Mouse (Mus musculus): ENCODE measurements around the gene Osbpl9. TPM values are rescaled to one million over a fixed set of nuclear protein-coding genes. Genes with fewer than 3 reads are reported as not detected.

Osbpl9 gene
- 10 to 100 TPM; 60.7 to 75.9 (median 72.2) TPM for total RNA-seq (2022)

GRCm38 (mm10) chr4:109201582-109202424 is at the start of gene Osbpl9:
TSS of gene Osbpl9 (minus strand) at chr4:109202272.
- peak; percentile 92 to 97 for DNase-seq (ENCODE audit: low spot score in 2 of 2)

DNA sequence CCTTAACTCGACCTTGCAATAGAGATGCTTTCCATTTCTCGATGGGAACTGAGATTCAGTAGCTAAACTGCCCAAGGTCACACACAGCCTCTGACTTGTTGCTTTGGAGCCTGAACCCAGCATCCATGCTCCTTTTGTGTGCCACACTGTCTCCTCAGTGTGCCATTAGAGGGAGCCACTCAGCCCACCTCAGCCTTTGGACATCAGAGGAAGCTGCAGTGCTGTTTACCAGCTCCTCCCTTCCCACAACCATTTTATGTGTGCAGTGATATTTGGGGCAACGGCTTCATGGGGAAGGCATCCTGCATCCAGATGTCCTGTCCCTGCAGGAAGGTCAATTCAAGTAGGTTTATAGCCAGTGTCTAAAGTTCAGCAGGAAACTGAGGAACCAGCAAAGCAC is 49.5 kb upstream of the Osbpl9 start:
- no peak for DNase-seq (ENCODE audit: low spot score in 2 of 2)

DNA sequence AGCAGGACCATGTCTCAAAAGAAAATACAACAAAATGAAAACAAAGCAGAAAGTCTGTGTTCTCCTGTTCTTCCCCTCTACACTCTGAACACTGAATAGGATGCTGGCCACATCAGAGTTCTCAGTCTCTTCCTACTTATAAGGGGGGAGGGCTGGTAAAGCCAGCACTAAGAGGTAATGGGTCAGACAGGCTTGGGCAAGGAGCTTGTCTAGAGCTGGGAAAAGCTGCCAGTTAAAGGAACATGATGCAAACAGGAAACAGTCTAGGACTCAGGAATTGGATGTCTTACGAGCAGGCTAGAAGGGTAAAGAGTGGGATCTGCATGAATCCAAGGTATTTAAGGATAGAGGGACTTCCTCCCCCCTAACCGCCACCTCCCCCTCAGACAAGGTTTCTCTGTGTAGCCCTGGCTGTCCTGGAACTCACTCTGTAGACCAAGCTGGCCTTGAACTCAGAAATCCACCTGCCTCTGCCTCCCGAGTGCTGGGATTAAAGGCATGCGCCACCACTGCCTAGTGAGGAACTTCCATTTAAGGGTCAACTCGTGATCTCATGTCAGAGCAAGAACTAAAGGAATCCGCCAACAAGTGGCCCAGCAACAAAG is 43.0 kb upstream of the Osbpl9 start:
- DNase-seq (ENCODE audit: low spot score in 2 of 2): no peak

DNA sequence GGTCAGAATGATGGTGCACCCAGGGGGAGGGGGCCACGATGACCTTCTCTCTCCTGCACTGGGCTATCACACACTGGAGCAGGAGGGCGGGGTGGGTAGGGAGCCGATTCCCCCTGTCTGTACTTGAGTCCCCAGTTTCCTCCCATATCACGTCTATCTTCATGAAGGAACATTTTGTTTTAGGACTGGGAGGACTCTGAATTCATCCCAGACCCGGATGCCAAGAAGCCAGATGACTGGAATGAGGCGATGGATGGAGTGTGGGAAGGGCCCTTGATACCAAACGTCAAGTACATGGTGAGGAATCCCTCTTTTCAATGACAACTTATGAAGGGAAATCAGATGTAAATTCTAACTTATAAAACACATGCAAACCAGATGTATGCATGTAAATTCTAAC is 42.4 kb upstream of the Osbpl9 start:
- no peak for DNase-seq (ENCODE audit: low spot score in 2 of 2)

DNA sequence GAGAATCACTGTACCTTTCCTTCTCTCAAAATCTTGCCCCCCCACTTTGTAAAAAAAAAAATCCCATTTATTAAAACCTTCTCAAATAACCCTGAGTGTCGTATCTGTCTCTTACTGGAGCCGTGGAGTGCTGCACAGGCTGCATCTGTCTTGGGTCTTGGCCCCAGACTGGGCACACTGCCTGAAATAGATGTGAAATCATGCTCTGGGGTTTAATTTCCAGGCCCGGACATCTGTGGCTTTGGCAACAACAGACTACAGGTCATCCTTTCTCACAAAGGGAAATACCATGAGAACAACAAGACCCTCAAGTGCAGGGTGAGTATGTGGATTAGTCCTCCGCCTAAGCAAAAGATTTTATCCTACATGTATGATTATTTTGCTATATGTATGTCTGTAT is 39.9 kb upstream of the Osbpl9 start:
- DNase-seq (ENCODE audit: low spot score in 2 of 2): no peak

DNA sequence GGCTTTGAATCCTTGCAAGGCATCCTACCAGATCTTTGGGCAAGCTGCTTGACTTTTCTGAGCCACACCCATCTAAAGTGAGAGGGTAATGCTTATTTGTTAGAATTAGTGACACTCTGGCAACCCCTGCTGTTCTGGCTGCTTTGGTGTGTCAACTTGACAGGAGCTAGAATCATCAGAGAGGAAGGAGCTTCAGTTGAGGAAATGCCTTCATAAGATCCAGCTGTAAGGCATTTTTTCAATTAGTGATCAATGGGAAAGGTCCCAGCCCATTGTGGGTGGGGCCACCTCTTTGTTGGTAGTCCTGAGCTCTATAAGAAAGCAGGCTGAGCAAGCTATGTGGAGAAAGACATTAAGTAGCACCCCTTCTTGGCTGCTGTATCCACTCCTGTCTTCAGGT is 39.1 kb upstream of the Osbpl9 start:
- no peak for DNase-seq (ENCODE audit: low spot score in 2 of 2)

- DNase-seq (ENCODE audit: low spot score in 2 of 2): peak in 1 of 2 experiments; percentile 34
Measured at GRCm38 (mm10) chr4:109238428-109239268, 36.6 kb upstream of the Osbpl9 start.

DNA sequence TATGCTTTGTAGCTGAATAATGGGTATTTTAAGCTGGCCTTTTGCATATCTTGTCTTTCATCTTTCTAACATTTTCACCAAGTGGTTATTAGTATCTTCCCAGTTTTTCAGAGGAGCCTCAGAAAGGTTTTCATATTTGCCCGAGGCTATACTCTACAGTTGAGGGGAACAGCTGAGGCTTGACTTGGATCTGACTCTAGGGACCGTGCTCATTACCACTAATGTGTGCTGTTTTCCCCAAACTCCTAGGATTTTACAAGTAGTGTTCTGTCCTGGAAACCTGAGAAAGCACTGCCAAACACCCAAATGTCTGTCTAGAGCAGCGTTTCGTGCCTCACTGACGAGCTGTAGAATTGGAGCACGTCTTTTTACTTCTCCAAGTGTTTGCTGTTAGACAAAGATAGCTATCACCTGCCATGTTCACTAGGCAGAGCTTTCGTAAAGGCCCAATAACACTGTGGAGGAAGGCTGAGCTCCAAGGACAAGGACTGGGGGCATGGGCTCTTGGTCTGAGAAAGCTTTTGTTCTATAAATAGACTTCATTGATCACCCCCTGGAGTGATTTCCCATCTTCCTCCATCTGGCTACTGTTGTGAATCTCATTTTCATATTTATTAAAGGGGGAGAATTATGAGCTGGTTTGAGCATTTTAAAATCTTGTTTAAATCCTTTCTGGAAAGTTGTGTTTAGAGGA is 34.3 kb upstream of the Osbpl9 start:
- DNase-seq (ENCODE audit: low spot score in 2 of 2): no peak

DNA sequence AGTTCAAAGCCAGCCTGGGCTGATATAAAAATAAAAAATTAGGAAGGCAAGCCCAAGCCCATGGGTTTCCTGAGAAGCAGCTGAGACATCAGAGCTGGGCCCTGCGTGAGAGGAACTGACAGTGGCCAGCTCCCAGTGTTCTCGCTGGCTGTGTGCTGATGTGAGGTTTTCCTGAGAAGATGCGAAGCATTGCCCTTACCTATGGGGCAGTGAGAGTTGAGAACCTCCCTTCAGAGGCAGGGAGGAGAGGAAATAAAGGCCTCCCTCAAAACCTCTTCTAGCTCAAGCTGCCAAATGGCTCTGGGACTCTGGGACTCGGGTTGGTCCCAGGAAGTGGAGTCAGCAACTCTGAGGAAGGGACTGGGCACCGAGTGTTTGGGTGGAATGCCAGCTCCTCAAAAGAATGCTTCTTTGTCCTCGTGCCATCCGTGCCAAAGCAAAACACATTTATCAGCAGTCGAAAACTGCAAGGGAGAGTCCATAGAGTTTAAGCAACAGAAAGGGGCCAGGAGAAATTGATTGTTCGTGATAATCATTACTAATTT is 32.8 kb upstream of the Osbpl9 start:
- peak in 1 of 2 experiments; percentile 15 for DNase-seq (ENCODE audit: low spot score in 2 of 2)

DNA sequence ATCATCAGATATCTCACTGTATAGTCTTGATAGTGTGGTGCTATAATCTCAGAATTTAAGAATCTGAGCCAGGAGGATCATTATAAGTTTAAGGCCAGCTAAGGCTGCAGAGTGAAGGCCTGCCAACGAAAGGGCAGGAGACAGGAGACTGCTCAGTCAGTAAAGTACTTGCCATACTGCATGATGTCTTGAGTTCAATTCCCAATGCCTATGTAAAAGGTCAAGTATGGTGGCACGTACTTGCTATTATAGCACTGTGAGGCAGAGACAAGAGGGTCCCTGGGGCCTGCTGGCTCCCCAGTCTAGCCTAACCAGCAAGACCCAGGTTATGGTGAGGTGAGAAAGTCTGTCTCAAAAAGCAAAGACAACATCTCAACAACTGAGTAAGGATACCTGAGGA is 32.1 kb upstream of the Osbpl9 start, which contains the start of gene Calr4:
Calr4 (plus strand) TSS at position 301 of the 400 bp plus-strand sequence.
- no peak for DNase-seq (ENCODE audit: low spot score in 2 of 2)

DNA sequence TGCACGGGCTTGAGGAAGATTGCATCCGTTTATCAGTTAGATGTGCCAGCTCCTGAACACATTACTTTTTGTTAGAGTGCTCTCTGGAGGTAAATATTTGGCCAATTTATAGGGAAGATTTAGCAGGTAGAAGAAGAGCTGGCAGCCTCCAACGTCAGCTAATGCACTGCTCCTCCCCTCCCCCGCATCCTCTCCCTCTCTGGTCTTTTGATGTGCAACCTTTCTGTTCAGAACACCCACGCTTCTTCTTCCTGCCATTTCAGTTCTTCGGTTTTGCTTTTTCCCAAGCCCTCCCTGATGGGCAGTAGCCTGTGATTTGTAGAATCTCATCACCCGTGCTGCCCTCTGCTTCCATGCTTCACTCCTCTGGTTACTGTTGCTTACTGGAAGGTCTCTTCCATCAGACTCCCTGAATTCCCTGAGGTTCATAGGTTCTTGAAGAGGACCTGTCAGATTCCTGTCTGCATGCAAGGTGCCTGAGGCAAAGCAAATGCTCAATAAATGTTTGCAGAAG is 27.8 kb upstream of the Osbpl9 start:
- DNase-seq (ENCODE audit: low spot score in 2 of 2): no peak

GRCm38 (mm10) chr4:109226071-109226470 is 24.0 kb upstream of the Osbpl9 start:
- DNase-seq (ENCODE audit: low spot score in 2 of 2): no peak

DNA sequence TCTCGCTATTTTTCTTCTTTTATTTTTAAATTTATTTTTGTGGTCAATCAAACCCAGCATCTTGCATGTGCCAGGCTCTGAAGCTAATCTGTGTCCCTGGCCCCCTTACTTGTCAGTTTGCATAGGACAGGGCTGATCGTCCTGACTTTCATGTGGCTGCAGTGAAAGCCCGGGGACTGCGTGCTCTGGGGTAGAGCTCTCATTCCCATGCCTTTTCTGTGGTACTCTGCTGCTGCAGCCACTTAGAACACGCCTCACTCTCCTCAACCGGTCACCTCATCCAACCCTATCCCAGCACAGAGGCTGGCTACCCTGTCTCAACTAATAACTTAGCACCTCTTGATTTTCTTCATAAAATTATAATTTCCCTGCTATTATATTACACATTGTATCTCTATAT is 23.5 kb upstream of the Osbpl9 start:
- DNase-seq (ENCODE audit: low spot score in 2 of 2): no peak

DNA sequence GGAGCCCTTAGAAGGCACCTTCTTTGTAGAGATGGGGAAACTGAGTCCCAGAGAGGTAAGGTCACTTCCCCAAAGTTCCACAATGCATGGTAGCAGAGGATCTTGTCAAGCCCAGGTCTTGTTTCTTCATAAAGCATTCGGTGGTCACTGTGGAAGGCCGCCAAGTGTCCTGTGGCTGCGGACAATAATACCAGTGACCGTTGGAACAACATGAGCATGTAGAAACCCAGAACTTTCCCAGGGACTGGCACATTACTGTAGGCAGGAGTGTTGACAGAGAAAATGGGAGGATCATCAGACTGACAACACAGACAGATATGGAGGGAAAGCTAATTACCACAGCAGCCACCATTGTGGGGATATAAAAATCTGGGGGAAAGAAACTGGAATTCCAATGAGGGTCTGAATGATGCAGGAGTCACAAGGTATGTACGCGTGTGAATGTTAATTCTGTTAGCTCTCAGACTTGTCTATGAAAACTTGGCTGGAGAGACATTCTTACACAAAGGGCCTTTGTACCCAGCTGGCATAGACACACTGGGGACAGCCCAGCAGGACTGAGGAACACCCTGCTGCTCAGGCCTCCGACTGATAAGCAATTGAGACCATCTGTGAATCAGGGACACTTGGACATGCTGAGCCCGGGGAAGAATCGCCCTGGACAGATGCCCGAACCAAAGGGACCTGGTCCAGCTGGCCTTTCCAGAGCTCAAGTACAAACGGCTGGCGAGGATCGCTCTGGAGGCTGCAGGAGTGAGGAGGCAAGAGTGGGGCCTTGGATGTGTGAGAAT is 22.9 kb upstream of the Osbpl9 start:
- DNase-seq (ENCODE audit: low spot score in 2 of 2): peak; percentile 45 to 88

DNA sequence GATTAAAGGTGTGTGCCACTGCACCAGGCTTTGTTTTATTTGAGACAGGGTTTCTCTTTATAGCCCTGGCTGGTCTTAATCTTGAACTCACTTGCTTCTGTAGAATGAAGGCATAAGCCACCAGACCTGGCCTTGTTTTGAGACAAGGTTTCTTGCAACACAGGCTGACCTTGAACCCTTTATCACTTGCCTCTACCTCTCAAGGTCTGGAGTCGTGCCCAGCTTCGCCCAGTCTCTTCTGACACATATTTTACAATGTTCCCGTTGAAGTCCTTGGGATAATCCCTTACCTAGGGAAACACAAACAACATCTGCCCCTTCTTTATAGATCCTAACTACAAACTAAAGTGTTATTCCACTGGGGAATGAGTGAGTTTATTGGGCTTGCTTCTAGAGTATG is 19.9 kb upstream of the Osbpl9 start:
- no peak for DNase-seq (ENCODE audit: low spot score in 2 of 2)

DNA sequence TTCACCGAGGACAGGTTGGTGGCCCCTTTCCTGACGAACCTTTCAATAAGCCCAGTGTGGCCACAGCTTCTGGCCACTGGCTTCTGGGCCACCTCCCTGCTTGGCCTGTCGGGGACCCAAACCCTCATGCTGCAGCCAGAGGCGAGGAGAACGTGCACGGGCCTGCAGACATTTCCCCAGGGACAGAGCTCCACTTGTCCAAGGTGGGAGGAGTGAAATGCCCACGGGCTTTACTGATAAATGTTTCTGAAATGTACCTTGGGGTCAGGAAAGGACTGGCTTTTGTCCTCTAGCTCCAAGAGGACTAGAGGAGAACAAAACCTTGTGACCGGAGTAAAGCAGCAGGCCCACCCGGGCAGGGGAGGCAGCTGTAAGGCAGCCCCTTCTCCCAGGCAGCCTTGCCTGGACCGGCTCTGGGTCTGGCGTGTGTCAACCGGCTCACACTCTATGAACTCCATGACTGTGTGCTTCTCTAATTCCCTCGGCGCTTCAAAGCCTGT is 18.4 kb upstream of the Osbpl9 start:
- no peak for DNase-seq (ENCODE audit: low spot score in 2 of 2)

DNA sequence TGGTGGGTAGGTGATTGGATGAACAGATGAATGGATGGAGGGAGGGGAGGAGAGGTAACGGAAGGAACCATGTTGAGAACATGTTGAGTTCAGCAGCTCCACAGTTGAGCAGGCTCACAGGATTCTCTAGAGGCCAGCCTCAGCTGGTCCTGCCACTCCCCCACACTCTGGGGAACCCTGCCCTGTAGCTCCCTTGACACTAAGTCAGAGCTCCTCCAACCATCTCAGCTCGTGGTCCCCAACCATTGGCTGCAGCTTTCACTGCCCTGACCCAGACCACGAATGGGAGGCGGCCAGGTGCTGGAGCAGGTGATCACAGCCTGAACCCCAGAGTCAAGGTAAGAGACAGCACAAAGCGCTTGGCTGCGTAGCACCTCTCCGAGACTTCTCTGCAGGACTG is 15.9 kb upstream of the Osbpl9 start:
- DNase-seq (ENCODE audit: low spot score in 2 of 2): no peak

- DNase-seq (ENCODE audit: low spot score in 2 of 2): no peak
Measured at GRCm38 (mm10) chr4:109213986-109214385, 11.9 kb upstream of the Osbpl9 start.

- DNase-seq (ENCODE audit: low spot score in 2 of 2): no peak
Measured at GRCm38 (mm10) chr4:109210881-109211280, 8.8 kb upstream of the Osbpl9 start.

DNA sequence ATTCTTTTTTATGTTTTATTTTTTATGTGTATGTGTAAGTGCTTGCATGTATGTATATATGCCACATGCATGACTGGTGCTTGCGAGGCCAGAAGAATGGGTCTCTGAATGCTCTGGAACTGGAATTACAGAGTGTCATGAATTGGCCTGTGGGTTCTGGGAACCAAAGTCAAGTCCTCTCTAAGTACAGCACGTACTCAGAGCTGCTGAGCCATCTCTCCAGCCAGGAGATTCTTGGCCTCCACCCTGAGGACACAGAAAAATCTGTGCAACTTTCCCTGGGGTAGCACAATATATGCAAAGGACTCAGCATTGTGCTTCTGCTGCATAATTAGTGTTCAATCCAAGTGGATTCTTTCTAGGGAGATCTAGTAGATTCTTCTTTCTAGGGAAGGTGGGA is 8.2 kb upstream of the Osbpl9 start:
- DNase-seq (ENCODE audit: low spot score in 2 of 2): no peak
